Mouse (Mus musculus): ENCODE results near the gene Ccdc146. TPM values are rescaled to one million over a fixed set of nuclear protein-coding genes. Genes with fewer than 3 reads are reported as not detected.

Ccdc146 gene
- polyA plus RNA-seq, 1 experiment from 2014 or later = 0.70 TPM

- Histone ChIP-seq H3K9ac (ENCODE audit: low read length) (no peak overlapping the region), H3K36me3 (ENCODE audit: control insufficient read depth, insufficient read depth, low read length) (no peaks in the 10 kb centered on the region), H3K4me2 (ENCODE audit: low read length) (no peak overlapping the region), H3K27ac (ENCODE audit: low read depth, low read length) (no peak overlapping the region), H3K27me3 (replicated peaks; ENCODE audit: control insufficient read depth, insufficient read depth, low read length) (no peaks in the 10 kb centered on the region), H3K4me3 (ENCODE audit: low read depth, low read length) (no peak overlapping the region), H3K9me3 (replicated peaks; ENCODE audit: control insufficient read depth, low read length) (no peaks in the 10 kb centered on the region), H3K4me1 (ENCODE audit: control insufficient read depth, insufficient read depth, low read length) (no peaks in the 10 kb centered on the region)
- 94% methylated on average over 12 of the region's 12 CpGs for WGBS
- ATAC-seq = no peak
- no peak for DNase-seq (ENCODE audit: low spot score)
These were observed 169.5 kb downstream of the Ccdc146 start for GRCm38 (mm10) chr5:21254731-21255525.

GRCm38 (mm10) chr5:21248834-21249233 lies 175.6 kb downstream of the Ccdc146 start:
- Histone ChIP-seq H3K9ac (ENCODE audit: low read length) (no peak overlapping the region), H3K27ac (ENCODE audit: low read depth, low read length) (no peak overlapping the region), H3K9me3 (replicated peaks; ENCODE audit: control insufficient read depth, low read length) (no peaks in the 10 kb centered on the region), H3K4me2 (ENCODE audit: low read length) (no peak overlapping the region), H3K4me1 (ENCODE audit: control insufficient read depth, insufficient read depth, low read length) (no peaks in the 10 kb centered on the region), H3K4me3 (ENCODE audit: low read depth, low read length) (no peak overlapping the region), H3K36me3 (ENCODE audit: control insufficient read depth, insufficient read depth, low read length) (no peaks in the 10 kb centered on the region), H3K27me3 (replicated peaks; ENCODE audit: control insufficient read depth, insufficient read depth, low read length) (no peaks in the 10 kb centered on the region)
- DNase-seq (ENCODE audit: low spot score) (no peak), ATAC-seq (no peak)
- WGBS = 83% methylated on average over 5 of the region's 5 CpGs

- Histone ChIP-seq H3K9me3 (replicated peaks; ENCODE audit: control insufficient read depth, low read length) (no peaks in the 10 kb centered on the region), H3K9ac (ENCODE audit: low read length) (no peak overlapping the region), H3K27me3 (replicated peaks; ENCODE audit: control insufficient read depth, insufficient read depth, low read length) (no peaks in the 10 kb centered on the region), H3K36me3 (ENCODE audit: control insufficient read depth, insufficient read depth, low read length) (no peaks in the 10 kb centered on the region), H3K4me2 (ENCODE audit: low read length) (no peak overlapping the region), H3K4me1 (ENCODE audit: control insufficient read depth, insufficient read depth, low read length) (no peaks in the 10 kb centered on the region), H3K4me3 (ENCODE audit: low read depth, low read length) (no peak overlapping the region), H3K27ac (ENCODE audit: low read depth, low read length) (no peak overlapping the region)
- DNase-seq (ENCODE audit: low spot score) (no peak), ATAC-seq (no peak)
- WGBS = 91% methylated on average over 2 of the region's 2 CpGs
These were observed 176.6 kb downstream of the Ccdc146 start for GRCm38 (mm10) chr5:21247916-21248315.

GRCm38 (mm10) chr5:21246794-21247193 lies 177.7 kb downstream of the Ccdc146 start:
- no peak for DNase-seq (ENCODE audit: low spot score)

GRCm38 (mm10) chr5:21245241-21245640 lies 179.2 kb downstream of the Ccdc146 start:
- H3K9me3 ChIP-seq (replicated peaks; ENCODE audit: control insufficient read depth, low read length) = no peaks in the 10 kb centered on the region
- H3K4me3 ChIP-seq (ENCODE audit: low read depth, low read length) = no peak overlapping the region
- no peak overlapping the region for H3K4me2 ChIP-seq (ENCODE audit: low read length)
- no peaks in the 10 kb centered on the region for H3K4me1 ChIP-seq (ENCODE audit: control insufficient read depth, insufficient read depth, low read length)
- ATAC-seq (no peak), DNase-seq (ENCODE audit: low spot score) (no peak)
- H3K27ac ChIP-seq (ENCODE audit: low read depth, low read length) = no peak overlapping the region
- no peak overlapping the region for H3K9ac ChIP-seq (ENCODE audit: low read length)
- H3K27me3 ChIP-seq (replicated peaks; ENCODE audit: control insufficient read depth, insufficient read depth, low read length) = no peaks in the 10 kb centered on the region
- 78% methylated on average over 1 of the region's 1 CpGs for WGBS
- no peaks in the 10 kb centered on the region for H3K36me3 ChIP-seq (ENCODE audit: control insufficient read depth, insufficient read depth, low read length)

More at GRCm38 (mm10) chr5:21246794-21247193, 177.7 kb downstream of the Ccdc146 start:
- 83% methylated on average over 6 of the region's 6 CpGs for WGBS
- Histone ChIP-seq H3K4me3 (ENCODE audit: low read depth, low read length) (no peak overlapping the region), H3K27me3 (replicated peaks; ENCODE audit: control insufficient read depth, insufficient read depth, low read length) (no peaks in the 10 kb centered on the region), H3K4me2 (ENCODE audit: low read length) (no peak overlapping the region), H3K4me1 (ENCODE audit: control insufficient read depth, insufficient read depth, low read length) (no peaks in the 10 kb centered on the region), H3K9ac (ENCODE audit: low read length) (no peak overlapping the region), H3K27ac (ENCODE audit: low read depth, low read length) (no peak overlapping the region), H3K9me3 (replicated peaks; ENCODE audit: control insufficient read depth, low read length) (no peaks in the 10 kb centered on the region), H3K36me3 (ENCODE audit: control insufficient read depth, insufficient read depth, low read length) (no peaks in the 10 kb centered on the region)
- no peak for ATAC-seq

- WGBS = 75% methylated on average over 1 of the region's 1 CpGs
- no peak overlapping the region for H3K4me3 ChIP-seq (ENCODE audit: low read depth, low read length)
- no peak overlapping the region for H3K27ac ChIP-seq (ENCODE audit: low read depth, low read length)
These were observed 179.9 kb downstream of the Ccdc146 start for GRCm38 (mm10) chr5:21244575-21244974.

More at GRCm38 (mm10) chr5:21244575-21244974, 179.9 kb downstream of the Ccdc146 start:
- Histone ChIP-seq H3K27me3 (replicated peaks; ENCODE audit: control insufficient read depth, insufficient read depth, low read length) (no peaks in the 10 kb centered on the region), H3K4me1 (ENCODE audit: control insufficient read depth, insufficient read depth, low read length) (no peaks in the 10 kb centered on the region), H3K4me2 (ENCODE audit: low read length) (no peak overlapping the region), H3K9me3 (replicated peaks; ENCODE audit: control insufficient read depth, low read length) (no peaks in the 10 kb centered on the region), H3K36me3 (ENCODE audit: control insufficient read depth, insufficient read depth, low read length) (no peaks in the 10 kb centered on the region), H3K9ac (ENCODE audit: low read length) (no peak overlapping the region)
- ATAC-seq (no peak), DNase-seq (ENCODE audit: low spot score) (no peak)

Other genes with a start within 250 kb of the Ccdc146 start
- gene Gsap, start 238.4 kb downstream of the Ccdc146 start, polyA plus RNA-seq (2014; fragmentation: Nextera tagmentation; extraction: Ambion mirVana) = 7.7 and 8.8 TPM in 2 replicates
- gene Fgl2, start 52.0 kb downstream of the Ccdc146 start, polyA plus RNA-seq (2014; fragmentation: Nextera tagmentation; extraction: Ambion mirVana) = 0.79 and 1.3 TPM in 2 replicates
- gene Fam185a, start 281 bp upstream of the Ccdc146 start, polyA plus RNA-seq (2014; fragmentation: Nextera tagmentation; extraction: Ambion mirVana) = 6.1 and 7.9 TPM in 2 replicates
- gene Lrrc17, start 118.9 kb upstream of the Ccdc146 start, polyA plus RNA-seq (2014; fragmentation: Nextera tagmentation; extraction: Ambion mirVana) = 6.3 and 6.9 TPM in 2 replicates
- gene Fbxl13, start 221.0 kb upstream of the Ccdc146 start, polyA plus RNA-seq (2014; fragmentation: Nextera tagmentation; extraction: Ambion mirVana) = 0.10 and 0.18 TPM in 2 replicates
- 93.3 and 101 TPM in 2 replicates for gene Armc10, start 221.1 kb upstream of the Ccdc146 start, polyA plus RNA-seq (2014; fragmentation: Nextera tagmentation; extraction: Ambion mirVana)

All from forebrain, embryonic 14.5 days (tissue).